Mouse (Mus musculus) liver, embryonic 16.5 days (tissue): ENCODE measurements around the gene Mad2l2. TPM values are rescaled to one million over a fixed set of nuclear protein-coding genes. Genes with fewer than 3 reads are reported as not detected.

Experiments used
- ATAC-seq: fragments of 200-750 bp; cut with Nextera tagmentation; 2 replicates; pipeline ENCODE4 v1.8.0; 2017; ENCODE audit warnings: low read depth, mild to moderate bottlenecking, moderate number of reproducible peaks, moderate library complexity
- H3K27ac ChIP-seq: fragments of 300-500 bp; sonication (generic); 2 replicates; pipeline ENCODE4 v1.5.1; 2014; ENCODE audit warnings: mild to moderate bottlenecking, low read length
- H3K27me3 ChIP-seq: fragments of 300-500 bp; sonication (generic); 2 replicates; pipeline ENCODE4 v1.6.1; 2014; ENCODE audit warnings: low read depth, low read length, mixed read lengths; ENCODE audit not compliant: control insufficient read depth, insufficient read depth
- H3K36me3 ChIP-seq: fragments of 300-500 bp; sonication (generic); 2 replicates; pipeline ENCODE4 v1.6.1; 2014; ENCODE audit warnings: mild to moderate bottlenecking; ENCODE audit not compliant: control insufficient read depth, insufficient read depth
- H3K4me1 ChIP-seq: fragments of 300-500 bp; sonication (generic); 2 replicates; pipeline ENCODE4 v1.6.1; 2014; ENCODE audit warnings: low read depth, low read length, mixed read lengths; ENCODE audit not compliant: control insufficient read depth
- H3K4me2 ChIP-seq: fragments of 300-500 bp; sonication (generic); 2 replicates; pipeline ENCODE4 v1.6.1; 2014; ENCODE audit warnings: low read depth, low read length, mixed read lengths
- H3K4me3 ChIP-seq: fragments of 300-500 bp; sonication (generic); 2 replicates; pipeline ENCODE4 v1.5.1; 2014; ENCODE audit warnings: low read depth, mild to moderate bottlenecking, low read length
- H3K9ac ChIP-seq: fragments of 300-500 bp; sonication (generic); 2 replicates; pipeline ENCODE4 v1.6.1; 2014; ENCODE audit warnings: low read depth, low read length
- H3K9me3 ChIP-seq: fragments of 300-500 bp; sonication (generic); replicated peaks from 2 replicates; pipeline ENCODE4 v1.6.1; 2016; ENCODE audit warnings: low read length; ENCODE audit not compliant: control insufficient read depth
- WGBS: fragments of 180-500 bp; shearing (Covaris S2); extraction: QIAGEN DNeasy Blood & Tissue Kit; methylation state at CpG from one replicate; pipeline ENCODE4 v1.1.7; 2014; ENCODE audit not compliant: insufficient replicate concordance; 5-methylcytosine and 5-hydroxymethylcytosine counted together
- polyA plus RNA-seq: library from polyadenylated mRNA; unstranded; fragments of >200 nt; fragmentation: Nextera tagmentation; extraction: Ambion mirVana; gene quantifications from 2 replicates; pipeline ENCODE4 v1.2.1, GENCODE M21; 2015

The Mad2l2 gene
- polyA plus RNA-seq: 12.4 and 13.9 TPM in 2 replicates

DNA sequence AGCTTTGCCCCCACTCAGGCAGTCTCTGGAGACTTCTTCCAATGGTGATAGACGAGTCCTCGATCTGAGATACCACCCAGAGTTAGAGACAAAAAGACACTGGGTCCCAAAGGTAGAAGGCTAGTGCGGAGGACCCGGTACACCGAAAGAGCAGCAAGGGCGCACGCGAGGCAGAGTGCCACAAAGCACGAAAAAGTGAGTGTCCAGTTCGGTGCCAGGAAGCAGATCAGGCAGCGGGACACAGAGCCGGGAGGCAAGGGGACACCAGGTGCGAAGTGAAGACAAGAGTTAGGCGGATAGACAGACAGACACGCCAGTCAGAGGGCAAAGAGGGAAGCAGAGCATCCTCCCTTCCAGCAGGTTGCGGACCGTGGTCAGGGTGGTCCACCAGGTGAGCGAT, at the start of gene Mad2l2:
Gene Mad2l2 (plus strand): TSS at position 252 of the 400 bp plus-strand sequence.
- H3K9ac ChIP-seq: no peak within 1 kb of the TSS
- H3K9me3 ChIP-seq: no peaks in the 10 kb centered on the region
- no peak within 1 kb of the TSS for H3K27ac ChIP-seq
- H3K4me1 ChIP-seq: no peaks in the 10 kb centered on the region; the same call in 1 of the 2 replicates
- H3K4me2 ChIP-seq: peak within 1 kb of the TSS; percentile 37
- peaks cover 50% of the 10 kb centered on the region for H3K27me3 ChIP-seq
- H3K36me3 ChIP-seq: no peaks in the 10 kb centered on the region
- no peak for ATAC-seq
- WGBS: 1% methylated on average over 17 of the region's 18 CpGs
- H3K4me3 ChIP-seq: peak within 1 kb of the TSS; percentile 36

DNA sequence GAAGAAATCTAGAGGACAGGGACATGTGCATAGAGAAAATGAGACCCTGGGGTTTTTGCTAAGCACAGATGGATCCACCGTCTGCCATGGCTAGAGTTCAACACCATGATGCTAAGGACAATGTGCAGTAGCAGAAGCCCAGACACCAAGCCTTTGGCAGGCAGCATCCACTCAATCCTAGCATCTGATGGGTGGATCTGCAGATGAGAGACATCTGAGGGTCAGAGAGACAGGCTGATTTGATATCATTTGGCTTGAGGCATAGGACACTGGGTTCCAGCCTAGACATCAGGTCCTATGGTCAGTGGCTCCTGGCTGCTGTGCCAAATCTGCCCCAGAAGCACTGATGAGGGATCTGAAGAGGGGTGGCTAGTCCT, 49.6 kb upstream of the Mad2l2 start:
- Histone ChIP-seq H3K27me3 (no peaks in the 10 kb centered on the region), H3K27ac (no peak overlapping the region), H3K9me3 (no peaks in the 10 kb centered on the region), H3K4me2 (no peak overlapping the region), H3K4me1 (peaks cover 31% of the 10 kb centered on the region), H3K4me3 (no peak overlapping the region), H3K36me3 (0 out of 2 replicates have a peak, but pooled peaks cover 4% of the 10 kb centered on the region), H3K9ac (no peak overlapping the region)
- 74% methylated on average over 1 of the region's 1 CpGs for WGBS
- no peak for ATAC-seq

DNA sequence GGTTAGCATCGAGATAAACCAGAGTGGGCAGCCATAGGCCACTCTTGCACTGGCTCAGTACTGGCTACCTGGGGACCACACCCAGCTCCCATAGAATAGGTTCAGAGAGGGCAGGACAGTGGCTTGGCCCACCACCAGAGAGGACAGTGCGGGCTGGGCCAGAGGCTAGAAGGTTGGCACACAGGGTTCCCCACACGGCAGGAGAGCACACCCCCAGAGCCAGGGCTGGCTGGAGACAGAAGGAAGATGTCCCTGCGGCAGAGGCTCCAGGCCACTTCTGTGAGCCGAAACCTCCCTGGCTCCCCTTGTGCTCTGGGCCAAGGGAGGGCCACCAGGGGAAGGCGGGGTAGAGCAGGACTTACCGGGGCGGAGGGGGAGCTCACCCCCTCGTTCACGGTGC, 49.0 kb upstream of the Mad2l2 start:
- no peak for ATAC-seq
- 0 out of 2 replicates have a peak, but pooled peaks cover 4% of the 10 kb centered on the region for H3K36me3 ChIP-seq
- no peaks in the 10 kb centered on the region for H3K9me3 ChIP-seq
- 86% methylated on average over 10 of the region's 10 CpGs for WGBS
- H3K9ac ChIP-seq: no peak overlapping the region
- no peak overlapping the region for H3K4me3 ChIP-seq
- no peak overlapping the region for H3K27ac ChIP-seq
- H3K4me2 ChIP-seq: no peak overlapping the region
- peaks cover 31% of the 10 kb centered on the region for H3K4me1 ChIP-seq
- no peaks in the 10 kb centered on the region for H3K27me3 ChIP-seq

DNA sequence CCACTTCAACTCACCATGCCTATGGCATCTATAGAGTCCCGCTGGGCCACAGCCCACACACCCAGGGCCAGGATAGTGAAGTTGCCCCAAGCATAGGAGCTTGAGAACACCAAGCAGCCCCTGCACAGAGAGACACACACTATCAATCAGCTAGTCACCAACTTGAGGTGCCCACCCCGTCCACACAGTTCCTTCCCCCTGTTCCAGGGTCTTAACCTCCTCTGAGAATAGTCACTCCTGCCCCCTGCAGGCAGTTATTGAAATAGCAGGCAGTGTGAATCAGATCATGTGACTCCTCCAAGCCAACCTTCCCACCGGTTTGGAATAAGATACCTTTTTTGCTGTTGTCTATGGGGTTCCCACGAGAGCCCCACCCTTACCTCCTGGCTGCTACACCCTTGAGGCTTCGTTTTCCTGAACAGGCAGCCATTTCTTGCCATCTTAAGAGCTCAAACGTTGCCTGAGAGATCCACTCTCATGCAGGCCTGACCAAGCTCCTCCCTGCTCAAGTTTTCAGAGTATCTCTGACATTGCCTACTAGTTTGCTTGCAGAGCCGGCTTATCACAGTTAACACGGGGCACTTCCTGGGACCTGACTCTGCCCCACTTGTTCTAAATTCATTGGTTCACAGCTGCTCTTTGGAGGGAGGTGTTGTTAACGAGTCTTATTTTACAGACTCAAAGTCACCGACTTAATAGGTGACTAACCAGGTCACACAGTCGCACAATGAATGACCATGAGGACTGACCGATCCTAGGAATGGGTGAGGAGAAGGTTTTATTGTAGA, 47.7 kb upstream of the Mad2l2 start:
- H3K27me3 ChIP-seq: no peaks in the 10 kb centered on the region
- 0 out of 2 replicates have a peak, but pooled peaks cover 4% of the 10 kb centered on the region for H3K36me3 ChIP-seq
- peaks cover 38% of the 10 kb centered on the region for H3K4me1 ChIP-seq
- H3K9ac ChIP-seq: 0 out of 2 replicates have a peak overlapping the region, but pooled peaks have one; percentile 4
- H3K9me3 ChIP-seq: no peaks in the 10 kb centered on the region
- H3K4me2 ChIP-seq: peak overlapping the region; percentile 24
- 25% methylated on average over 12 of the region's 12 CpGs for WGBS
- peak overlapping the region; percentile 64 for H3K27ac ChIP-seq
- H3K4me3 ChIP-seq: no peak overlapping the region
- peak; percentile 51 for ATAC-seq

DNA sequence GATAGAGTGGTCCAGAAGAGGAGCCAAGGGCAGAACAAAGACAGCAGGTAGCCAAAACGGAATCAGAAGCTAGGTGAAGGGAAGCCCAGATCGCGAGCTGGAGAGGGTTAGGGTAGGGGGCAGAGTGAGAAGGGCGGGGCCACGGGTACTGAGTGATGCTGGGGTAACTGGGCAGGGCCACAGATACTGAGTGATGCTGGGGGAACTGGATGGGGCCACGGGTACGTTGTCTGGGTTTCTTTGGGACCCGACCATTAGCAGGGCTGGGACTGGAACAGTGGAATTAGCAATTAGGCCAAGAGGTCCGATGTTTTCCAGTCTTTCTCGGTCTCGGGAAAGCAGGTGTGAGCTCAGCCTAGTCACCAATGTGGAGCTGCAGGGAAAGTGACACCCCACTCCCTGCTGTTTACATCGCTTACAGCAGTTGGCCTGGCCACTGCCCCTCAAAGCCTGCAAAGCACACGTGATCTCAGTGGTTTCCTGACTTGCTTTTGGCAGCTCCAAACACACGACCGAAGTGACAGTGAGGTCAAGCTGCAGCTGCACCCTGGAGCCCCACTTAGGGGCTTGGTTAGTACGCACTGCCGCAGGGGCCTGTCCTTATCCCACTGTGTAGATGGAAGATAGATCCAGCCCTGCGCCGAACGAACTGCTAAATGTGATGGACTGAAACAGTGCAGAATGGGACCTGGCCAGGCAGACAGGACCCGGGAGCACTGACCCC, 46.8 kb upstream of the Mad2l2 start:
- no peak overlapping the region; the same call in 1 of the 2 replicates for H3K9ac ChIP-seq
- H3K27ac ChIP-seq: peak overlapping the region; percentile 64
- 0 out of 2 replicates have a peak overlapping the region, but pooled peaks have one; percentile 24 for H3K4me2 ChIP-seq
- H3K4me3 ChIP-seq: no peak overlapping the region
- H3K4me1 ChIP-seq: peaks cover 44% of the 10 kb centered on the region
- ATAC-seq: 0 out of 2 replicates have a peak, but pooled peaks have one; percentile 8
- no peaks in the 10 kb centered on the region for H3K9me3 ChIP-seq
- WGBS: 18% methylated on average over 21 of the region's 21 CpGs
- 0 out of 2 replicates have a peak, but pooled peaks cover 4% of the 10 kb centered on the region for H3K36me3 ChIP-seq
- no peaks in the 10 kb centered on the region for H3K27me3 ChIP-seq

DNA sequence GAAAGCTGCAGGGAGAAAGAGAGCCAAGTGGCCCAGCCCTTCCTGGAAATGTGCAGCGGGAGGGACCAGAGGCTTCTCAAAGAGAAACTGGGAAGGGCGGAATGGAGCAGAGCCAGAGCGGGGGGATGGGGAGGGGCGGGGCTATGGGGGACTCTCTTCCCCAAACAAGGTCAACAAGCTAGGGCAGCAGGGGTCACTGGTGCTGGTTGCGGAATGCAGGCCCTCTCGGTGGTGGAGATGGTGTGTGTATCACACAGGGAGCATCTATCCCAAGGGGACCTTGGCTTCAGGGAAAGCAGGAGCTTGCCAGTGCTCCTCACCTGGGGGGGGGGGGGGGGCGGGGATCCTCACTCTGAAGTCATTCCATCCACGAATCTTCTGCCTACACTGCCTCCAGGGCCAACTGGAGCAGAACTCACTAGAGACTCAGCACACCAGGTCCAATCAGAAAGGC, 45.9 kb upstream of the Mad2l2 start:
- Histone ChIP-seq H3K4me1 (peaks cover 44% of the 10 kb centered on the region), H3K4me2 (0 out of 2 replicates have a peak overlapping the region, but pooled peaks have one; percentile 22), H3K4me3 (no peak overlapping the region), H3K9me3 (no peaks in the 10 kb centered on the region), H3K27me3 (no peaks in the 10 kb centered on the region), H3K36me3 (0 out of 2 replicates have a peak, but pooled peaks cover 4% of the 10 kb centered on the region), H3K27ac (peak overlapping the region; percentile 64; the same call in 1 of the 2 replicates), H3K9ac (no peak overlapping the region; the same call in 1 of the 2 replicates)
- ATAC-seq: peak; percentile 31
- WGBS: 28% methylated on average over 7 of the region's 8 CpGs

DNA sequence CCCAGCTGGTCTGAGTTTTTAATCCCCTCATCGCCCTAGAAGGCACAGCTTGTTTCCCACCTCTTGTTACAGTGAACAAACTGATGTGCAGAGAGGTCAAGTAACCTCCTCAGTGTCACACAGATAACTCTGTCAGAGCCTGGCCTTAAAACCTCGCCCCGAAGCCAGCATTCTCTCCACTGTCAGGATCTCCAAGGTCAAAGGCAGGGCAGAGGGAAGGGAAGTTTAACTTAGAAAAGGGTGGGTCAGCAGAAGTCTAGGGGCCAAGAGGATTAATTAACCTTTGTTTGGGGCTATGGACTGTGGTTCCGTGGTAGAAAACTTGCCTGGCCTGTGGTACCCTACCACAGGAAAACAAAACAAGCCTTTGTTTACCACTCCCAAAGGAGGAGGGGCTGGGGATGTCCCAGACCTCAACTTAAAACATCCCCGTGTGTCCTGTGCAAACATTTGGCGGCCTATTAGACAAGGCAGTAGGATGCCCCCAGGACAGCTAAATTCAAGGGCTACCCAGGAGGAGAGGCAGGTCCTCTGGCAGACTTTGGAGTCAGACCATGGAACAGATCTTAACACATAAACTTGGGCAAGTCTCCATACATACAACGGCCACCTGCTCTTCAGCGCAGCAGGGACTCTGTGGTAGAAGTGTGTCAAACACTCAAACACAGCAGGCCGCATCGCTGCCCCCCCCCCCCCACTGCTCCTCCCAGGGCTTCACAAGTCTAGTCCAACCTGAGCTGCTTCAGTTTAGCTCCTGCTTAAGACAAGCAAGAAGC, 44.9 kb upstream of the Mad2l2 start:
- ATAC-seq: no peak
- Histone ChIP-seq H3K4me3 (no peak overlapping the region), H3K27ac (0 out of 2 replicates have a peak overlapping the region, but pooled peaks have one; percentile 20), H3K9ac (no peak overlapping the region), H3K4me2 (no peak overlapping the region), H3K27me3 (no peaks in the 10 kb centered on the region), H3K9me3 (no peaks in the 10 kb centered on the region), H3K36me3 (0 out of 2 replicates have a peak, but pooled peaks cover 4% of the 10 kb centered on the region), H3K4me1 (peaks cover 44% of the 10 kb centered on the region)
- WGBS: 55% methylated on average over 9 of the region's 10 CpGs

DNA sequence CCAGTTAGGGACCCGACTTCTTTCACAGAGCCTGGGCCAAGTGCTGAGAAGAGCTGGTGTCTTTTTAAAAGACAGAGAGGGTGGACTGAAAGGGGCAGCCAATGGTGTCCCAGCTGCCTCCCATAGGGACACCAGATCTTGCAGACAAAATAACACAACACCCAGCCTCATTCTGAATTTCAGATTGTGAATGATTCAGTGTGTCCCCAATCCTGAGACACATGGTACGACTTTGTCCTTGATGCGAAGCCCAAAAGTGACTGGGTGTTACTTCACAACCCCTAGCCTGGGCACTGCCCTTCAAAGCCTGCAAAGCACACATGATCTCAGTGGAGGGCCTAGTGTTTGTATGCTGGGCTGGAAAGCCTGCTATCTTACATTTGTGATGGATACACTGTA, 44.3 kb upstream of the Mad2l2 start:
- 73% methylated on average over 3 of the region's 3 CpGs for WGBS
- Histone ChIP-seq H3K4me3 (no peak overlapping the region), H3K36me3 (0 out of 2 replicates have a peak, but pooled peaks cover 4% of the 10 kb centered on the region), H3K4me1 (peaks cover 44% of the 10 kb centered on the region), H3K4me2 (peak overlapping the region; percentile 89; the same call in 1 of the 2 replicates), H3K9ac (no peak overlapping the region), H3K27ac (no peak overlapping the region), H3K9me3 (no peaks in the 10 kb centered on the region), H3K27me3 (no peaks in the 10 kb centered on the region)
- no peak for ATAC-seq
